Mouse (Mus musculus) urinary bladder, postnatal 25 days (tissue): ENCODE results near the gene Topbp1.

ENCODE experiments used
- DNase-seq: peaks from one replicate; pipeline ENCODE4 v3.0.0; 2022; ENCODE audit warnings: low spot score

The Topbp1 gene

GRCm38 (mm10) chr9:103386573-103386972 lies 81.6 kb downstream of the Topbp1 start:
- DNase-seq: no peak

DNA sequence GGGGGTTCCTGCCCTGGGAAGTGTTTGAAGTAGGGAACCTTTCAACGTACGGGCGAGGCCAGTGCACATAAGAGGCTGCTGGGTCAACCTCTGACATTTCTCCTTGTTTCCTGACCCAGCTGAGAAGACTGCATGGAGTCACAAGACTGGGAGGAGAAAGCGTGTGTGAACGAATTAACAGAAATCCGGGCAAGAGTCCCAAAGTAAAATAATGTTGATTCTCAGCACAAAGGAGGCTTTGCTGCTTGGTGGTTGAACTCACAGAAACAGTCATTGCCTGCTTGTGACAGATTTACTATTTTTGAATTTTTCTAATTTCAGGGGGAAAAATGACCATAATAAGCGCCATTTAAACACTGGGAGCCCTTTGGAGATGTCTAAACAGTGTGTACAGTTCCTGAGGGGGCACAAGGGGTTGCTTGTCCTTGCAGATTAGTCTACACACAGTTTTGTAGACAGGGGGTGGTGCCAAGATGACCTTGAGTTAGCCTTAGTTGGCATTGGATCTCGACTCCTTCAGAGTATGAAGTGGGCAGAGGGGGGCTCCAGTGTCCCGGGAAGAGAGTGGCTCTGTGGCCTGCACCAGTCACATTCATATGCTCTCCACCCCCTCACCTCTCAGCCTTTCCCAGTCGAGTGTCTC lies 82.1 kb downstream of the Topbp1 start:
- DNase-seq: no peak

DNA sequence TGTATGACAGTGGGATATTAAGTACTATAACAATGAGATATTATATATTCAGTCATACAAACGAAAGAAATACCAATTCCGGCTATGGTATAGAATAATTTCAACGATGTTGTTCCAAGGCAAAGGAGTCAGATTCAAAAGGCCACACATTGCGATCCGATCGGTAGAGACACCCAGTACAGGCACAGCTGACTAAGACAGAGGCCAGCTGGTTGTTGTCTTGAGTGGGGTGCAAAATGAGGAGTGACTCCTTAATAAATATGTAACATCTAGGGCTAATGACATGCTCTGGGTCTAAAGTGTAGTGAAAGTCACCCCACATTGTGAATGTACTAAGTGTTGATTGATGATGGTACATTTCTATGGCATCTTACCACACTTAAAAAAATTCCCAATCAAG lies 84.2 kb downstream of the Topbp1 start:
- no peak for DNase-seq

- no peak for DNase-seq
These were observed 86.9 kb downstream of the Topbp1 start for GRCm38 (mm10) chr9:103391796-103392372.

DNA sequence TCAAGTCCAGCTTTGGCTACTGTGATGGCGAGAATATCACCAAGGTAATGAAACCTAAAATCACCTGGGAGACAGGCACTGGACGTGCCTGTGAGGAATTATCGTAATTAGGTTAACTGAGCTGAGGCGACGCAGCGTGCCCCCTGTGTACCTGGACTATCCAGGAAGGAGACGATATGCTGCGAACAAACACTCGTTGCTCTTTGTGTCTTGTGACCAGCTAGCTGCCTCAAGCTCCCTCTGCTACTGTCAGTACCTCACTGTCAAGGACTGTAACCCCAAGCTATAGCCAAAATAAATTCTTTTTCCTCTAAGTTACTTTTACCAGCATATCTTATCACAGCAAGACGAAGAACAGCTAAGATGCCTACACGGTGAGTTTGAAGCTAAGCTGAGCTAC lies 88.2 kb downstream of the Topbp1 start:
- DNase-seq: no peak

DNA sequence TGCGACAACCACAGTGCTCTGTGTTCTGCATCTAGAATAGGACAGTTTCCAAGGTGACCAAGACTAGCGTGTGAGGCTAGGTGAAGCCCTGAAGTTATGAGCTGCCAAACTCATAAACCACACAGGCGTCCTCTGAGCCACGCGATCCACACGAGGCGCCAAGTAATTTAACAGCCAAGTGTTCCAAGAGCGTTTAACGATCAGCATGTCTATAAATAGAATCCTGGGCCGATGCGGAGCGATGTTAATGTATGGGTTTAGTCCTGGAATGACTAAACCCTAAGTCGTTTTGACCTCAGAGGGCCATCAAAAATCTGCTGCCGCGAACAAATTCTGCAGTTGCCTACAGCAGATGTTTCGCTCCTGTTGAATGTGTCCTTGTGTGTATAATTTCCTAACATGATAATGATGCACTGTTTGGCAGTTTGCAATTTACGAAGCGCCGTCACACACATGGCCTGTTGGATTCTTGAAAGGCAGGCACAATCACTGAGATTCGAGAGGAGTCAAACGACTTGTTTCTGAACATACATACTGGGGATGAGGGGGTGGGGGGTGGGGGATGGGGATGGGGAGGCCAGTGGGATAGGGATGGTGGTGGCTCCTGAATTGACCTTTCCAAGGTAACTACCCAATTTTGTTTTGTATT lies 93.6 kb downstream of the Topbp1 start:
- no peak for DNase-seq
